Mouse (Mus musculus): ENCODE data around the gene Vmn2r6. TPM values are rescaled to one million over a fixed set of nuclear protein-coding genes. Genes with fewer than 3 reads are reported as not detected.
"Not testable (repeated sequence)": the region's sequence is repeated elsewhere in the genome, so short reads cannot be mapped to it uniquely, and the experiment has no call there.

Vmn2r6 gene
- polyA plus RNA-seq (2016; fragmentation: Nextera tagmentation; extraction: Ambion mirVana): not detected in 2 replicates

GRCm38 (mm10) chr3:64565730-64566129 lies at the start of gene Vmn2r6:
Gene Vmn2r6, minus strand, starts transcription at chr3:64565830.
- H3K4me1 ChIP-seq (replicated peaks); H3K27me3 ChIP-seq; H3K4me2 ChIP-seq; H3K9ac ChIP-seq (replicated peaks); H3K27ac ChIP-seq; H3K36me3 ChIP-seq; ATAC-seq (ENCODE audit: insufficient number of reproducible peaks, insufficient read depth, low FRiP score, low TSS enrichment, low read depth); H3K4me3 ChIP-seq (replicated peaks); H3K9me3 ChIP-seq: not testable (repeated sequence)
- WGBS: 86% methylated on average over 2 of the region's 2 CpGs

GRCm38 (mm10) chr3:64587618-64588017 lies 22.0 kb upstream of the Vmn2r6 start:
- Histone ChIP-seq H3K9ac (replicated peaks) (no peak overlapping the region), H3K27ac (no peak overlapping the region), H3K4me1 (replicated peaks) (no peaks in the 10 kb centered on the region), H3K4me3 (replicated peaks) (no peak overlapping the region), H3K4me2 (no peak overlapping the region), H3K9me3 (peaks cover 6% of the 10 kb centered on the region), H3K27me3 (no peaks in the 10 kb centered on the region), H3K36me3 (no peaks in the 10 kb centered on the region)
- WGBS: 69% methylated on average over 9 of the region's 9 CpGs
- ATAC-seq (ENCODE audit: insufficient number of reproducible peaks, insufficient read depth, low FRiP score, low TSS enrichment, low read depth): no peak

- H3K9me3 ChIP-seq; H3K4me2 ChIP-seq; H3K9ac ChIP-seq (replicated peaks); H3K36me3 ChIP-seq; H3K27ac ChIP-seq; H3K4me3 ChIP-seq (replicated peaks); H3K27me3 ChIP-seq; H3K4me1 ChIP-seq (replicated peaks); ATAC-seq (ENCODE audit: insufficient number of reproducible peaks, insufficient read depth, low FRiP score, low TSS enrichment, low read depth): not testable (repeated sequence)
- 46% methylated on average over 2 of the region's 2 CpGs for WGBS
These were observed 3.2 kb upstream of the Vmn2r6 start for GRCm38 (mm10) chr3:64568793-64569192.

GRCm38 (mm10) chr3:64523585-64523984 lies 42.0 kb downstream of the Vmn2r6 start:
- not testable (repeated sequence) for H3K4me2 ChIP-seq; ATAC-seq (ENCODE audit: insufficient number of reproducible peaks, insufficient read depth, low FRiP score, low TSS enrichment, low read depth)

GRCm38 (mm10) chr3:64509742-64510141 lies 55.9 kb downstream of the Vmn2r6 start, which contains the start of gene Vmn2r5:
Gene Vmn2r5, minus strand, starts transcription at chr3:64509842.
- not testable (repeated sequence) for H3K4me2 ChIP-seq; H3K4me3 ChIP-seq (replicated peaks); H3K9me3 ChIP-seq; H3K27me3 ChIP-seq; ATAC-seq (ENCODE audit: insufficient number of reproducible peaks, insufficient read depth, low FRiP score, low TSS enrichment, low read depth); H3K9ac ChIP-seq (replicated peaks); H3K4me1 ChIP-seq (replicated peaks); H3K36me3 ChIP-seq; H3K27ac ChIP-seq
- 86% methylated on average over 1 of the region's 2 CpGs for WGBS

More at GRCm38 (mm10) chr3:64523585-64523984, 42.0 kb downstream of the Vmn2r6 start:
- not testable (repeated sequence) for H3K27me3 ChIP-seq; H3K4me1 ChIP-seq (replicated peaks); H3K36me3 ChIP-seq; H3K27ac ChIP-seq; H3K9me3 ChIP-seq; H3K9ac ChIP-seq (replicated peaks); H3K4me3 ChIP-seq (replicated peaks)
- WGBS: 80% methylated on average over 1 of the region's 1 CpGs

Other genes starting within 250 kb of the Vmn2r6 start
- not detected in 2 replicates for gene Vmn2r4, start 150.5 kb downstream of the Vmn2r6 start, polyA plus RNA-seq (2016; fragmentation: Nextera tagmentation; extraction: Ambion mirVana)
- gene Vmn2r5, start 56.0 kb downstream of the Vmn2r6 start, polyA plus RNA-seq (2016; fragmentation: Nextera tagmentation; extraction: Ambion mirVana): not detected in 2 replicates

All from limb, embryonic 12.5 days (tissue).